ENCODE assay signal across 19 mouse cellular contexts in genomic region chr5:96795752-96796151, GRCm38 (mm10). TPM values are rescaled to one million over a fixed set of nuclear protein-coding genes. Genes with fewer than 3 reads are reported as not detected.
DNase-seq lines count a peak whose midpoint lies in the region; ATAC-seq and TF ChIP-seq lines count a peak whose summit lies in the region.
"Had no signal": no experiment of that assay in that cellular context is flagged by ENCODE, and none has a peak within 500 bp of the region (broad histone marks: within the 10 kb centered on the region; RNA-seq: fewer than 3 reads in every experiment).

No protein-coding gene starts in this region.

- intact Hi-C loops in heart, postnatal 36 days (cut with DNase I), result no loop called here

- no peak overlapping the region for H3K9ac ChIP-seq in lung, embryonic 14.5 days
- H3K9ac ChIP-seq: lung, embryonic 15.5 days; neural tube, embryonic 15.5 days had no signal

- H3K27ac ChIP-seq in lung, embryonic 14.5 days (ENCODE audit: low read depth), result no peak overlapping the region
- H3K27ac ChIP-seq: lung, embryonic 15.5 days; midbrain, embryonic 10.5 days; neural tube, embryonic 15.5 days had no signal

- no peak overlapping the region for H3K4me3 ChIP-seq in lung, embryonic 14.5 days (ENCODE audit: low read depth, low read length)
- H3K4me3 ChIP-seq: lung, embryonic 15.5 days; midbrain, embryonic 10.5 days; neural tube, embryonic 15.5 days had no signal

- no peak for ATAC-seq in lung, embryonic 14.5 days (ENCODE audit: insufficient read depth)
- no peak for ATAC-seq in megakaryocyte, adult 5-6 weeks (ENCODE audit: poor library complexity, severe bottlenecking)
- ATAC-seq: CD4-positive, CD25-positive, alpha-beta regulatory T cell, adult 4 months; forebrain, embryonic 14.5 days had no signal

- peak; percentile 45 to 53 for DNase-seq in heart, adult 9 months (ENCODE audit: low spot score in 2 of 2)
- DNase-seq in heart, postnatal 36 days, result no peak
- DNase-seq in 3T3-L1 (ENCODE audit: low read depth, low spot score) (peak; percentile 50), NIH3T3 (ENCODE audit: low read depth) (peak; percentile 40)
- DNase-seq in lung, embryonic 14.5 days, result peak; percentile 45
- no peak for DNase-seq in cerebellum, adult 9-11 months
- DNase-seq in gastrocnemius, adult 18-20 months (ENCODE audit: low spot score), result no peak
- DNase-seq: cerebellum, postnatal 14 days; embryo, embryonic 11 days; left cerebral cortex, postnatal 4 days; right cerebral cortex, postnatal 4 days; thymus, postnatal 4 days had no signal

- 74% methylated on average over 1 of the region's 1 CpGs for WGBS in lung, embryonic 14.5 days

- no peak for TF ChIP-seq CTCF in lung, embryonic 14.5 days (IDR thresholded peaks at IDR 0.05; ENCODE audit: low read depth)

- H3K27me3 ChIP-seq in lung, embryonic 14.5 days (ENCODE audit: insufficient read depth, low read length), result no peaks in the 10 kb centered on the region
- H3K27me3 ChIP-seq: lung, embryonic 15.5 days had no signal

- no peak overlapping the region for H3K4me2 ChIP-seq in lung, embryonic 14.5 days
- H3K4me2 ChIP-seq: neural tube, embryonic 15.5 days had no signal

- H3K9me3 ChIP-seq in lung, embryonic 14.5 days (ENCODE audit: low read depth, low read length), result no peaks in the 10 kb centered on the region
- H3K9me3 ChIP-seq: G1E; lung, embryonic 15.5 days; midbrain, embryonic 10.5 days; neural tube, embryonic 15.5 days had no signal

- H3K36me3 ChIP-seq in lung, embryonic 14.5 days (ENCODE audit: insufficient read depth), result no peaks in the 10 kb centered on the region
- H3K36me3 ChIP-seq: G1E; lung, embryonic 15.5 days; midbrain, embryonic 10.5 days; neural tube, embryonic 15.5 days had no signal

- H3K4me1 ChIP-seq in lung, embryonic 14.5 days (ENCODE audit: insufficient read depth), result no peaks in the 10 kb centered on the region

RNA-seq across cellular contexts. Expression of gene Anxa3, which starts 2.6 kb away (rescaled TPM):
- 10 to 100 TPM; 28.9 to 29.3 TPM for total RNA-seq in heart, postnatal 36 days (2021)
- polyA plus RNA-seq in lung, embryonic 14.5 days (2014; fragmentation: Nextera tagmentation; extraction: Ambion mirVana), result 53.0 and 55.2 TPM in 2 replicates
- 256 and 288 TPM in 2 replicates for total RNA-seq in megakaryocyte, adult 5-6 weeks (2015)
- total RNA-seq in megakaryocyte, adult 5-6 weeks (2017), result 148 and 165 TPM in 2 replicates
- total RNA-seq in gastrocnemius, adult 18-20 months (2021), result 10 to 100 TPM in 1 of 2 experiments, 1 to 10 TPM in 1; 9.5 to 20.3 TPM
- polyA plus RNA-seq: G1E had no signal

Comparison
In these comparisons a context has a peak if more than half of its experiments do, and no peak if none do; other contexts are left out.
1. DNase-seq: peak in heart, adult 9 months (2 of 2), 3T3-L1 (single experiment), NIH3T3 (single experiment) and lung, embryonic 14.5 days (single experiment); none in heart, postnatal 36 days (0 of 2), cerebellum, adult 9-11 months (single experiment) and gastrocnemius, adult 18-20 months (single experiment).
2. RNA of gene Anxa3, which starts 2.6 kb away (total RNA-seq): 148 to 288 TPM in megakaryocyte, adult 5-6 weeks; 28.9 to 29.3 TPM in heart, postnatal 36 days and 9.5 to 20.3 TPM in gastrocnemius, adult 18-20 months; every median in the first group is over 4 times any median in the second.